Mouse (Mus musculus) lung, postnatal 0 days (tissue): Measurements from ENCODE around the gene Cdc42bpa.

ENCODE experiments used
- CTCF ChIP-seq: IDR thresholded peaks from 2 replicates; pipeline ENCODE4 v1.5.1; 2016; ENCODE audit warnings: antibody characterized with exemption, mild to moderate bottlenecking
- EP300 ChIP-seq: IDR thresholded peaks from 2 replicates; pipeline ENCODE4 v1.6.1; 2016; ENCODE audit warnings: antibody characterized with exemption, mild to moderate bottlenecking, control low read depth

- TF ChIP-seq CTCF, result no peak
- TF ChIP-seq EP300, result no peak
Measured at GRCm38 (mm10) chr1:180195703-180196381, 235.6 kb downstream of the Cdc42bpa start.
